Mouse (Mus musculus): Measurements from ENCODE around the gene Nxn. TPM values are rescaled to one million over a fixed set of nuclear protein-coding genes. Genes with fewer than 3 reads are reported as not detected.
A peak's percentile ranks its signal among the peaks of the same experiment; 100 is the strongest.

Nxn gene
- total RNA-seq, 2 experiments from 2014 or later, result 11.1 to 13.0 TPM

GRCm38 (mm10) chr11:76405113-76405512, 6.2 kb upstream of the Nxn start:
- DNase-seq (ENCODE audit: low spot score in 2 of 2), result no peak

- no peak for DNase-seq (ENCODE audit: low spot score in 2 of 2)
Measured at GRCm38 (mm10) chr11:76401398-76401797, 2.5 kb upstream of the Nxn start.

- no peak for DNase-seq (ENCODE audit: low spot score in 2 of 2)
Measured at GRCm38 (mm10) chr11:76399587-76400330, 819 bp upstream of the Nxn start.

DNA sequence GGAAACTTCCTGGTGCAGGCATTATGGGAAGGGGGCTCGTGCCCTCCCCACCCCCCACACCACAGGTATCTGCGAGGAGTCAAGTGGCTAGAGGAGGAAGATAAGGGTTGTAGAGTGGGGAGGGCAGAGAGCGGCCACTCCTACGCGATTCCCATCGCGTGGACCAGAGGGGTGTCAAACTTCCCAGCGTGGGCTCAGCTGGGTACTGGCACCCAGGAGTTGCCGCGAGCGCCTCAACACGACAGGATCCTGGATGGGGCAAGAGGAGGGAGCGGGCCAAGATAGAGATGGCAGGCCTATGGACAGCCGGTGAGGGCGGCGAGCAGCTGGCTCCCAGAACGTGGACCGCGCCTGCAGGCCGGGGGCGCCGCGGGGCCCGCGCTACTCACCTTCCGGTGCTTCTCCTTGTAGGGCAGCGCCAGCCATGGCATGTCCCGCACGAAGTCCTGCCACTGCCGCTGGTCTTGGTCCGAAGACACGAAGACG, 585 bp downstream of the Nxn start:
- no peak for DNase-seq (ENCODE audit: low spot score in 2 of 2)

GRCm38 (mm10) chr11:76397650-76398311, 1.2 kb downstream of the Nxn start:
- DNase-seq (ENCODE audit: low spot score in 2 of 2), result no peak

- no peak for DNase-seq (ENCODE audit: low spot score in 2 of 2)
Measured at GRCm38 (mm10) chr11:76392996-76393395, 5.9 kb downstream of the Nxn start.

- DNase-seq (ENCODE audit: low spot score in 2 of 2), result no peak
Measured at GRCm38 (mm10) chr11:76392532-76392931, 6.4 kb downstream of the Nxn start.

DNA sequence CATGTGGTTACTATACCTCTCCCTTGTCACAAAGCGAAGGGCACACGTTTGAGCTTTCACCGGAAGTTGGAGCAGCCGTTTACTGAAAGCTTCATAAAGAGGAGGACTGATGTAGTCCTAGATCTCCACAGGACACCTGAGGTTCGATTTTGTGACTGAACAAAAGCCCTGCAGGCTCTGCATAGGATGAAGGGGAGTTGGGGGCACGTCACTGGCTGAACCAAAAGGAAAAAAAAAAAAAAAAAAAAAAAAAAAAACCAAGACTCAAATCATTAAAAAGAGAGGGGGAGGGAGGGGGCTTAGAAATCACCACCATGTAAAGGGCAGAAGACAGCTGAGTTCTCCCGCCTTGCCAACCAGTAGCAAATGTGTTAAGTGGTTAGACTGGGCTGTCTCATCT, 10.2 kb downstream of the Nxn start:
- DNase-seq (ENCODE audit: low spot score in 2 of 2), result no peak

- DNase-seq (ENCODE audit: low spot score in 2 of 2), result no peak
Measured at GRCm38 (mm10) chr11:76387097-76387496, 11.8 kb downstream of the Nxn start.

DNA sequence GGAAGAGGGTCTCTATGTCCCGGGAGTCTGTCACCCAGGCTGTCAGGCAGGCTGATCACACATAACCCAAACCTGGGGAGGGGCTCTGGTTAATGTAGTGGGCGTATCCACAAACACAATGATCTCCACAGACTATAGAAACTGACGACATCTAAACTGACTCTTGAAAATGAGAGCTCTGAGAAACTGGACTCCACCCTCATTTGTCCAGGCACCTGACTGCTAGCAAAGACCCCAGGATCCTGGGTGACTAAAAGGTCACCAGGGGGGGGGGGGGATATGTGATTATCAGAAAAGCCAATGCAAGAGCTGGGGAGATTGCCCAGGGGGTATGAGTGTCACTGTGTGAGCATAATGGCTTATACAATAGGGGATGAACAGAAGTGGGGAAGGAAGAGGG, 13.2 kb downstream of the Nxn start:
- no peak for DNase-seq (ENCODE audit: low spot score in 2 of 2)

DNA sequence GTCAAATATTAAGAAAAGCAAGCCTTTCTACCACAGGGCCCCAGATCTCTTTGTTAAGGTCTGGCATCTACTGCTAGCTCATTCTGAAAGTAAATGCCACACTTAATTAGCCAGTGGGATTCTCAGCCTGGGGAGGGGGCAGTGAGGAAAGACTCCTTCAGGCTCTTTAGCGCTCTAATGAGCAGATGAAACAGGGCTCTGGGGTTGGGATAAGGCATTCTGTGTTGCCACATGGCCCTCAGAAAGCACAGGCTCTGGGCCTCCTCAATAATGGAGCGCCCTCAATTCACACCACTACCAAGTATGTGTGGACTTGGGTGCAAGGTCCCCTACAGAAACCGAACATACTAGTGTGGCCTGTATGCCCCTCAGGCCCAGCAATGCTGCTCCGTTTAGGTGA, 13.9 kb downstream of the Nxn start:
- no peak for DNase-seq (ENCODE audit: low spot score in 2 of 2)

- peak in 1 of 2 experiments; percentile 47 for DNase-seq (ENCODE audit: low spot score in 2 of 2)
Measured at GRCm38 (mm10) chr11:76384307-76384706, 14.6 kb downstream of the Nxn start.

DNA sequence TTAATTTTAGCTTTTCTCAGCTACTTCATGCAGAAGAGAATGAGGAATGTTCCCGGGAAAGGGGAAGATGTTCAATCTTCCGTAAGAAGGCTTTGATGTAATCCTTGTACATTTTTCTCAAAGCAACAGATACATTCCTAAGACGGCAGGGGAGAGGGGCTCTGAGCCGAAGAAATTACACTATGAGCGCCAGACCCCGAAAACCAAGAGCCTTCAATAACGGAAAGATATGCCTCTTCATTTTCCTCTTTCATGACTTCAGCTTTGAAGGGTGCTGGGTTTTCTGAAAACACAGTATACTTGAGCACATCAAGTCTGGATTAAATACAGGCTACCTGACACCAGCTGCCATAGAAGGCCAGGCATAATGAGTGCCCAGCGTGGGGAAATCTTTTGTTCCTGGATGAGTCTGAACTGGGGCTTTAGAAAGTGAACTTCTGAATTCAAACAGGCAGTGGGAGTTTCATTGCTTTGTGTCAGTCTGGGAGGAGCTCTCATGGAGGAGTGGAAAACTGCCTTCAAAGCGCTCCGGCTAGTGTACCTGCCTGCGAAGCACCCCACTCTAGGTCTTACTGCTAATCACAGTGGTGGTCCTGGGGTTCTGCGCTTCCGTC, 16.1 kb downstream of the Nxn start:
- no peak for DNase-seq (ENCODE audit: low spot score in 2 of 2)

- no peak for DNase-seq (ENCODE audit: low spot score in 2 of 2)
Measured at GRCm38 (mm10) chr11:76381201-76381885, 17.6 kb downstream of the Nxn start.

- no peak for DNase-seq (ENCODE audit: low spot score in 2 of 2)
Measured at GRCm38 (mm10) chr11:76379921-76380544, 18.9 kb downstream of the Nxn start.

DNA sequence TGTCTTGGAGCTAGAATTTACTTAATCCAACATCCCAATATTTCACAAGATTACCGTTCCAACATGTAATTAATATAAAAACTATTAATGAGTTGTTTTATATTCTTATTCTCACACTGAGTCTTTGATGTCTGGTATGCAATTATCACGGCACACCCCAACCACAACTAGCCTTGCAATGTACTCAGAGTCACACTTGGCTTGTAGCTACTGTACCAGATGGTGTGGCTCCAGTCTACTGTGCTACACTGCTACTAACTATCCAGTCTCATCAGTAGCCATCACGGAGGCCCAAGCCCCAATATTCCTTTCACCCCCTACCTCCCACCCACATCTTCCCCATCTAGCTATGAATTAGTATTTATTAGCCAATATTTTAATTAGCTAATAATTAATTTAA, 22.5 kb downstream of the Nxn start:
- DNase-seq (ENCODE audit: low spot score in 2 of 2), result no peak

DNA sequence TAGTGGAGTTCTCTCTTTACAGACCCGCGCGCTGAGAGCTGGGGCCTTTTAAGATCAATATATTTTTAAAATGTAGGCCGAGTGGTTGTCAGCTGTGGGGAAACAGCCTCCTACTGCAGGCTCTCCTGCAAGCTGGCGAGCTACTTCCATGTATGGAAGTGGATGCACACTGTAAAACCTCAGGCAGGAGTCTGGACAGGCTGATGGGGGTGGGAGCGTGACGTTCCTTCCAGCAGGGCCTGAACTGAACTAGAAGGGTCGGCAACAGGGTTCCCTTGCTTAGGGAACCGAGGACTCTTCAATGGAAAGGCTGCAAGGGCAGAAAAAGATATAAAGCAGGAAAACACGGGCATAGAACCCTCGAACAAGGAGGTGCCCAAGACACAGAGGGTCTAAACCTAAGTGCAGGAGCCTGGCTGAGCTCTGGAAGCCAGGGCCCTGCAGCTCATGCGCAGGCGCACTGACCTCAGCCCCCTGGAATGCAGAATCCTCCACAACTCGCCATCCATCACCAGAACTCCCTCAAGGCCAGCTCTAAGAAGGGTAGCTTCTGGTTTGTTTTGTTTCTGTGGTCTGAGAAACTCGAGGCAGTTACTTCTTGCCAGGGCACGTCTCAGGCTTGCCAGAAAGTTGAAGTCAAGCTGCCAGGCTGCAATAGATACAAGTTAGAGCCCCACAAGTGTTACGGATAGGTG, 24.3 kb downstream of the Nxn start:
- no peak for DNase-seq (ENCODE audit: low spot score in 2 of 2)

DNA sequence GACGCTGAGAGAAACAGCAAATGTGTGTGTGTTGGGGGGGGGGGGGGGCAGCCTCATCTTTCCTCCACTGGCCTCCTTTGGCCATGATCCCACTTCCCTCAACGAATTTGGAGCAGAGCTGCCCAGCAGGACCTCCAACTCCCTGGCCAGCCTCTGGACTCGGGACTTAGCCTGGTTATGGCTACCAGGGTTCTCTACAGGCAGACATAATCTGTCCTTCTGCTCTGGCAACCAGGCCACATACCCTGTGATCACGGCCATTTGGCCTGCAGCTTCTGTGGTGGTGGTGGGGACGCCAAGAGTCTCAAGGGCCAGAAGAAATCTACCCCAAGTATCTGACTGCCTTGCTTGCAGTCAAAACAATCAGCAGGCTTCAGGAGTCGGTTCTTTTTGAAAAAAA, 26.4 kb downstream of the Nxn start:
- no peak for DNase-seq (ENCODE audit: low spot score in 2 of 2)

- no peak for DNase-seq (ENCODE audit: low spot score in 2 of 2)
Measured at GRCm38 (mm10) chr11:76372120-76372519, 26.8 kb downstream of the Nxn start.

- DNase-seq (ENCODE audit: low spot score in 2 of 2), result no peak
Measured at GRCm38 (mm10) chr11:76370491-76370890, 28.4 kb downstream of the Nxn start.

DNA sequence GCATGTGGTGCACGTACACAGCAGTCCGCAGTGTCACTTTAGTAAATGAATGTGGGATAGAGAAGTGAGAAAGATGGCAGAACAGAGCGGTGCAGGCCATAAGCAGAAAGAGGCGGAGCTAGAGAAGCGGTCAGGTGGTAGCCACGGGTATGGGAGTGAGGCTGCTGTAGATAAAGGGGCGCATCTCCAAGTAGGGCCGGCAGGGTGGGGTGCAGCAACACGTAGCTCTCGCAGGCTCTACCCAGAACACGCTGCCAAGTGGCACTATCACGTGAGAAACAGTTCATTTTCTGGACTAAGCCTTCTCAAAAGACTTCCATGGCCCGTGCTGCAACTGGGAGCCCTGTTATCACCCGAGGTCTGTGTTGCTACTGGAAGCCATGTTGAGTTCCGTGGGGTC, 32.2 kb downstream of the Nxn start:
- DNase-seq (ENCODE audit: low spot score in 2 of 2), result no peak
